Mouse (Mus musculus): Measurements from ENCODE around the gene Angptl3.

GRCm38 (mm10) chr4:99032921-99033320 lies 2.2 kb downstream of the Angptl3 start:
- TF ChIP-seq SRF (IDR thresholded peaks at IDR 0.05; ENCODE audit: control insufficient read depth, insufficient read length, low read depth) (no peak), POLR2A (IDR thresholded peaks at IDR 0.05; ENCODE audit: insufficient read length, low read depth) (no peak), MAX (IDR thresholded peaks at IDR 0.05; ENCODE audit: low read depth) (no peak), USF1 (IDR thresholded peaks at IDR 0.05; ENCODE audit: low read depth) (no peak), MYOG (IDR thresholded peaks at IDR 0.05; ENCODE audit: control insufficient read depth in 1 of 3, insufficient read depth in 1 of 3, insufficient read length in 2 of 3, low read depth in 2 of 3) (no peak), MYOD1 (IDR thresholded peaks at IDR 0.05; ENCODE audit: control insufficient read depth in 1 of 3, insufficient read length in 2 of 3, low read depth in 2 of 3) (no peak), POLR2AphosphoS2 (IDR thresholded peaks at IDR 0.05; ENCODE audit: insufficient read length, low read depth) (no peak), TCF12 (IDR thresholded peaks at IDR 0.05; ENCODE audit: insufficient read depth, poor library complexity, severe bottlenecking) (no peak), REST (IDR thresholded peaks at IDR 0.05; ENCODE audit: insufficient read depth, insufficient read length) (no peak), E2F4 (IDR thresholded peaks at IDR 0.05; ENCODE audit: insufficient read depth) (no peak), CEBPB (IDR thresholded peaks at IDR 0.05; ENCODE audit: insufficient read depth, poor library complexity, severe bottlenecking) (no peak)
